Mouse (Mus musculus) G1E (cell line): ENCODE results near the gene Nkain4. TPM values are rescaled to one million over a fixed set of nuclear protein-coding genes. Genes with fewer than 3 reads are reported as not detected.

Source experiments
- ATAC-seq: 2 replicates; pipeline ENCODE4 v1.8.0; 2016; ENCODE audit warnings: mild to moderate bottlenecking; ENCODE audit not compliant: insufficient number of reproducible peaks, poor library complexity, low FRiP score, severe bottlenecking; ENCODE audit errors: extremely low read depth
- DNase-seq: peaks from one replicate; pipeline ENCODE4 v3.0.0; 2012; ENCODE audit warnings: low spot score
- H3K27me3 ChIP-seq: 2 replicates; pipeline ENCODE4 v1.6.1; 2012; ENCODE audit warnings: mild to moderate bottlenecking, low read length, inconsistent platforms; ENCODE audit not compliant: insufficient read depth
- H3K36me3 ChIP-seq: replicated peaks from 2 replicates; pipeline ENCODE3; 2012; ENCODE audit warnings: mild to moderate bottlenecking, inconsistent platforms
- H3K4me1 ChIP-seq: 2 replicates; pipeline ENCODE4 v1.6.1; 2012; ENCODE audit warnings: low read depth, low read length, inconsistent platforms, mixed read lengths; ENCODE audit not compliant: insufficient read depth
- H3K4me3 ChIP-seq: 2 replicates; pipeline ENCODE4 v1.5.1; 2012; ENCODE audit warnings: low read depth, mild to moderate bottlenecking, inconsistent platforms, low read length, moderate library complexity, mixed read lengths
- H3K9me3 ChIP-seq: replicated peaks from 2 replicates; pipeline ENCODE4 v1.6.1; 2012; ENCODE audit warnings: inconsistent platforms
- CTCF ChIP-seq: IDR thresholded peaks from 2 replicates; pipeline ENCODE4 v1.5.1; 2012; ENCODE audit warnings: low read depth, low read length, inconsistent platforms, mixed read lengths
- GATA1 ChIP-seq: IDR thresholded peaks from 2 replicates; pipeline ENCODE4 v1.6.1; 2012; ENCODE audit warnings: borderline replicate concordance, low read length, inconsistent platforms, mixed read lengths
- GATA2 ChIP-seq: IDR thresholded peaks from 2 replicates; pipeline ENCODE4 v1.6.1; 2012; ENCODE audit warnings: low read depth, low read length, inconsistent platforms, borderline replicate concordance
- POLR2AphosphoS5 ChIP-seq: IDR thresholded peaks from 2 replicates; pipeline ENCODE4 v1.6.1; 2012; ENCODE audit warnings: low read depth, low read length, inconsistent platforms; ENCODE audit not compliant: insufficient replicate concordance
- TAL1 ChIP-seq: conservative IDR thresholded peaks from 2 replicates; pipeline ENCODE4 v1.6.1; 2012; ENCODE audit warnings: low read depth, low read length, inconsistent platforms, mixed read lengths
- polyA plus RNA-seq: library from polyadenylated mRNA; stranded (reverse); fragments of >175 nt; gene quantifications from 2 replicates; pipeline ENCODE4 v1.2.3, GENCODE M21; 2012
- total RNA-seq, 2 experiments: library from RNA; stranded (forward) in 1 of 2; stranded (reverse) in 1 of 2; fragments of 200-1000 nt in 1 of 2; fragments of >200 nt in 1 of 2; fragmentation: Nextera tagmentation in 1 of 2; gene quantifications; 2 replicates each; pipeline ENCODE4 v1.2.3; 2014 to 2017

The Nkain4 gene
- total and polyA plus RNA-seq, 3 experiments, result not detected

GRCm38 (mm10) chr2:180988948-180989347 is 34.4 kb upstream of the Nkain4 start:
- Histone ChIP-seq H3K27me3 (peaks cover 3% of the 10 kb centered on the region), H3K4me1 (no peaks in the 10 kb centered on the region), H3K9me3 (no peaks in the 10 kb centered on the region), H3K36me3 (peaks cover 10% of the 10 kb centered on the region), H3K4me3 (no peak overlapping the region)
- ATAC-seq (no peak), DNase-seq (no peak)
- TF ChIP-seq GATA2 (no peak), GATA1 (no peak), POLR2AphosphoS5 (no peak), TAL1 (no peak), CTCF (no peak)

- DNase-seq (no peak), ATAC-seq (no peak)
- H3K27me3 ChIP-seq, result peaks cover 3% of the 10 kb centered on the region
- H3K4me3 ChIP-seq, result no peak overlapping the region
- no peaks in the 10 kb centered on the region for H3K9me3 ChIP-seq
- H3K4me1 ChIP-seq, result no peaks in the 10 kb centered on the region
- TF ChIP-seq GATA1 (no peak), POLR2AphosphoS5 (no peak), CTCF (no peak), GATA2 (no peak), TAL1 (no peak)
- peaks cover 15% of the 10 kb centered on the region for H3K36me3 ChIP-seq
Measured at GRCm38 (mm10) chr2:180988347-180988913, 33.9 kb upstream of the Nkain4 start.

GRCm38 (mm10) chr2:180987432-180988030 is 33.0 kb upstream of the Nkain4 start:
- no peak for DNase-seq
- no peak for ATAC-seq
- Histone ChIP-seq H3K36me3 (peaks cover 24% of the 10 kb centered on the region), H3K9me3 (no peaks in the 10 kb centered on the region), H3K4me1 (no peaks in the 10 kb centered on the region; the same call in 1 of the 2 replicates), H3K27me3 (peaks cover 3% of the 10 kb centered on the region), H3K4me3 (no peak overlapping the region)
- TF ChIP-seq CTCF (no peak), POLR2AphosphoS5 (no peak), TAL1 (no peak), GATA1 (no peak), GATA2 (no peak)

- H3K27me3 ChIP-seq, result peaks cover 3% of the 10 kb centered on the region
- no peak for TF ChIP-seq TAL1
- TF ChIP-seq POLR2AphosphoS5, result no peak
- TF ChIP-seq CTCF, result no peak
- TF ChIP-seq GATA2, result no peak
- no peak for TF ChIP-seq GATA1
- no peaks in the 10 kb centered on the region for H3K9me3 ChIP-seq
- peaks cover 30% of the 10 kb centered on the region for H3K36me3 ChIP-seq
- no peak for ATAC-seq
- H3K4me1 ChIP-seq, result no peaks in the 10 kb centered on the region; the same call in 1 of the 2 replicates
- DNase-seq, result no peak
- no peak overlapping the region for H3K4me3 ChIP-seq
Measured at GRCm38 (mm10) chr2:180987001-180987400, 32.5 kb upstream of the Nkain4 start.

GRCm38 (mm10) chr2:180986449-180986848 is 31.9 kb upstream of the Nkain4 start, which contains the start of gene Col20a1:
TSS of gene Col20a1 (plus strand) at chr2:180986535.
- DNase-seq, result no peak
- H3K9me3 ChIP-seq, result no peaks in the 10 kb centered on the region
- H3K4me1 ChIP-seq, result no peaks in the 10 kb centered on the region; the same call in 1 of the 2 replicates
- TF ChIP-seq TAL1 (no peak), CTCF (no peak), GATA2 (no peak), POLR2AphosphoS5 (no peak), GATA1 (no peak)
- ATAC-seq, result no peak
- no peak within 1 kb of the TSS for H3K4me3 ChIP-seq
- H3K36me3 ChIP-seq, result peaks cover 35% of the 10 kb centered on the region
- H3K27me3 ChIP-seq, result peaks cover 3% of the 10 kb centered on the region

DNA sequence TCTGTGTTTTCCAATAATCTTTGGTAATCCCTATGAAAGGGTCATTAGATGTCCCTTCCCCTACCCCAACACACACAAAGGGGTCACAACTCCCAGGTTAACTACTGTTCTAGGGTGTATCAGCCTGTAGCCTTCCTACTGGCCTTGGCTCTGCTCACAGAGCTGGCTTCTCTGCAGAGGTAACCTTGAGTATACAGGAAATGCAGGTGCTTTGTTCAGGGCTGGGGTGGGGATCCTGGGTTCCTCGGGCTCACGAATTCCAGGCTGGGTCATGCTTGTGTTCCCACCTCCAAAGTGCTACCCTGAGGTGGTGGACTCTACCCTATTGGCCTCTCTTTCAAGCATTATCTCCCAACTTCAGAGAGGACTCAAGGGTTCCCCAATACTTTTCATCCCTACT is 31.1 kb upstream of the Nkain4 start:
- H3K27me3 ChIP-seq, result peaks cover 3% of the 10 kb centered on the region
- no peak overlapping the region for H3K4me3 ChIP-seq
- peaks cover 43% of the 10 kb centered on the region for H3K36me3 ChIP-seq
- no peak for ATAC-seq
- TF ChIP-seq GATA2 (no peak), GATA1 (no peak), CTCF (no peak), POLR2AphosphoS5 (no peak), TAL1 (no peak)
- no peaks in the 10 kb centered on the region for H3K9me3 ChIP-seq
- H3K4me1 ChIP-seq, result no peaks in the 10 kb centered on the region; the same call in 1 of the 2 replicates
- DNase-seq, result no peak
